Mouse (Mus musculus) lung, postnatal 0 days (tissue): Measurements from ENCODE around the gene Thbs2.

ENCODE experiments used
- CTCF ChIP-seq: IDR thresholded peaks from 2 replicates; pipeline ENCODE4 v1.5.1; 2016; ENCODE audit warnings: antibody characterized with exemption, mild to moderate bottlenecking
- EP300 ChIP-seq: IDR thresholded peaks from 2 replicates; pipeline ENCODE4 v1.6.1; 2016; ENCODE audit warnings: antibody characterized with exemption, mild to moderate bottlenecking, control low read depth

DNA sequence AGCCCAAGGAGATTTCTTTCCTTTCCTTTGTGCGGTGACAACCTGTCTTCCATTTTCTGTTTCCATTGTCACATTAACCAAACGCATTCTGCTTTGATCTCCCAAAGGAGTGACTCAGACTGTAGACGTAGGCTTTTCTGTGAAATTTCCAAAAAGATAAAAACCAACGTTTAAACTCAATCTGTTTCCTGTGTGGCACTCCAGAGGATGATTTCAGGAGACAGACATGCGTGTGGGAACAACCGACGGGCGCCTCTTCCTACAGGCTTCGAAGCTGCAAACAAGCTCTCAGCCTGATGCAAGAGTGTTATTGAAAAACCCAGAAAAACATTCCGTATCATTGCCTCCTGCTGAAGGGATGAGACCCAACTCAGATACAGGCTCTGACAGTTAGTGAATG lies 39.9 kb upstream of the Thbs2 start:
- no peak for TF ChIP-seq EP300
- TF ChIP-seq CTCF, result no peak
